Mouse (Mus musculus) testis, adult 2 months (tissue): Measurements from ENCODE around the gene Tra2b. TPM values are rescaled to one million over a fixed set of nuclear protein-coding genes. Genes with fewer than 3 reads are reported as not detected.
A peak's percentile ranks its signal among the peaks of the same experiment; 100 is the strongest.
"Not testable (repeated sequence)": the region's sequence is repeated elsewhere in the genome, so short reads cannot be mapped to it uniquely, and the experiment has no call there.

Source experiments
- H3K27ac ChIP-seq: fragments of 200-500 bp; 2 replicates; pipeline ENCODE4 v1.5.1; 2012; ENCODE audit warnings: low read depth, low read length; ENCODE audit not compliant: control insufficient read depth, insufficient read depth
- H3K27me3 ChIP-seq: fragments of 200-500 bp; 2 replicates; pipeline ENCODE4 v1.6.1; 2012; ENCODE audit warnings: mild to moderate bottlenecking, low read length, moderate library complexity; ENCODE audit not compliant: control insufficient read depth, insufficient read depth
- H3K36me3 ChIP-seq: fragments of 200-500 bp; 2 replicates; pipeline ENCODE4 v1.6.1; 2012; ENCODE audit warnings: mild to moderate bottlenecking, low read length; ENCODE audit not compliant: control insufficient read depth, insufficient read depth
- H3K4me1 ChIP-seq: fragments of 200-500 bp; 2 replicates; pipeline ENCODE4 v1.6.1; 2012; ENCODE audit warnings: low read length; ENCODE audit not compliant: control insufficient read depth, insufficient read depth
- H3K4me3 ChIP-seq: fragments of 200-500 bp; 2 replicates; pipeline ENCODE4 v1.5.1; 2012; ENCODE audit warnings: low read depth, mild to moderate bottlenecking, low read length, moderate library complexity, mixed read lengths; ENCODE audit not compliant: control insufficient read depth
- CTCF ChIP-seq: fragments of 200-500 bp; IDR thresholded peaks from 2 replicates; pipeline ENCODE4 v1.5.1; 2012; ENCODE audit warnings: low read depth, mild to moderate bottlenecking, inconsistent platforms, low read length, moderate library complexity; ENCODE audit not compliant: control insufficient read depth, insufficient read depth, insufficient replicate concordance
- POLR2A ChIP-seq: fragments of 200-500 bp; IDR thresholded peaks from 2 replicates; pipeline ENCODE4 v1.6.1; 2012; ENCODE audit warnings: low read depth, mild to moderate bottlenecking, inconsistent platforms, low read length, moderate library complexity; ENCODE audit not compliant: control insufficient read depth
- polyA plus RNA-seq: library from polyadenylated mRNA; depleted of rRNA; stranded (reverse); fragments of >200 nt; gene quantifications from 2 replicates; pipeline ENCODE4 v1.2.3, GENCODE M21; 2012; rRNA removed

Tra2b gene
- 51.2 and 59.4 TPM in 2 replicates for polyA plus RNA-seq

DNA sequence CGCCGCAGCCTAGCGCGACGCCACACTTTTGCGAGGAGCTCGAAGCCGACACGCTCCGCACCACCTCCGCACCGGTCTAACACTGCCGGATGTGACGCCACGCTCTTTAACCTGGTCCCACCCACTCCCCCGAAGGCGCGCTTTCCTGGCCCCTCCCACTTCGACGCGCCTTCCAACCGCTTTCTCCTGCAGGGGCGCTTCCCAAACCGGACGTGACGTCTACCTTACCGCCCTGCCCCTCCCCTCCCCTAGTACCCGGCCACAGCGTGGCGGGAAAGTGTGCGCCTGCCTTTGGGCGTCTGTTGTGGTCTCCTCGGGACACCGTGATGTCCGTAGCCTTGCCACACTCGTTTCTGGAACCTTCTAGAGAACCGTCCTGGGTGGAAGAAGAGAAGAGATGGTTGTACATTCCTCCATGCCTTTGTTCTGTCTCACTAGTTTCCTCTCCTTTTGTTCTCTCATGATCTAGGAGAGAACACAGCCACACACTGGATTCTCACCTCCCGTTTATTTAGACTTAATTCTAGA lies at the start of gene Tra2b:
Gene Tra2b (minus strand): TSS at position 157 of the 528 bp plus-strand sequence.
- Histone ChIP-seq H3K4me1 (peaks cover 9% of the 10 kb centered on the region), H3K27me3 (no peaks in the 10 kb centered on the region), H3K4me3 (peak within 1 kb of the TSS; percentile 100), H3K36me3 (peaks cover 3% of the 10 kb centered on the region; the same call in 1 of the 2 replicates), H3K27ac (peak within 1 kb of the TSS; percentile 100)
- TF ChIP-seq CTCF, result peak; percentile 9; the same call in 1 of the 2 replicates
- peak; percentile 100 for TF ChIP-seq POLR2A

DNA sequence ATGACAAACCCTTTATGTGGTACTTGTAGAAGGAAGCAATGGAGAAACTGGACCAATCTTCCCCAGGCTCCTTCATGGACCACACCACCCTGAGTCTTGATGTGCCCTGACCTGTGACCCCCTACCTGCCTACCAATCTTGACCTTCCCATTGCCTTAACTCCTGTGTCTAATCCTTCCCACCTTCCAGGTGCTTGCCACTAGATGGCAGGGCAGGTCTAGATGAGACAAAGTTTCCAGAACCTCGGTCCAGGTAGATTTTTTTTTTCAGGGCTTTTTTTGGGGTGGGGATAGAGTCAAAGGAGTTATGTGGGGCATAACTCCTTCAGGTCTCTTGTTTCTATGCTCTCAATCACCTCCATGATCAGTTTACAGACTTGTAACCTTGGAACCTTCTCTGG lies 44.8 kb upstream of the Tra2b start:
- no peak overlapping the region for H3K4me3 ChIP-seq
- no peaks in the 10 kb centered on the region for H3K36me3 ChIP-seq
- no peak for TF ChIP-seq POLR2A
- TF ChIP-seq CTCF, result no peak
- no peaks in the 10 kb centered on the region for H3K27me3 ChIP-seq
- H3K4me1 ChIP-seq, result no peaks in the 10 kb centered on the region
- no peak overlapping the region for H3K27ac ChIP-seq

- no peaks in the 10 kb centered on the region for H3K4me1 ChIP-seq
- TF ChIP-seq CTCF, result peak; percentile 81; the same call in 1 of the 2 replicates
- TF ChIP-seq POLR2A, result no peak
- H3K27ac ChIP-seq, result no peak overlapping the region
- no peaks in the 10 kb centered on the region for H3K27me3 ChIP-seq
- no peaks in the 10 kb centered on the region for H3K36me3 ChIP-seq
- no peak overlapping the region for H3K4me3 ChIP-seq
These were observed 36.8 kb upstream of the Tra2b start for GRCm38 (mm10) chr16:22302606-22303005.

GRCm38 (mm10) chr16:22301378-22301777 lies 35.6 kb upstream of the Tra2b start:
- no peak overlapping the region for H3K4me3 ChIP-seq
- H3K4me1 ChIP-seq, result no peaks in the 10 kb centered on the region
- no peaks in the 10 kb centered on the region for H3K36me3 ChIP-seq
- no peaks in the 10 kb centered on the region for H3K27me3 ChIP-seq
- no peak overlapping the region for H3K27ac ChIP-seq
- TF ChIP-seq POLR2A, result no peak
- no peak for TF ChIP-seq CTCF

- Histone ChIP-seq H3K4me1 (no peaks in the 10 kb centered on the region), H3K27ac (no peak overlapping the region), H3K36me3 (no peaks in the 10 kb centered on the region), H3K4me3 (no peak overlapping the region), H3K27me3 (no peaks in the 10 kb centered on the region)
- TF ChIP-seq POLR2A (no peak), CTCF (no peak)
These were observed 31.1 kb upstream of the Tra2b start for GRCm38 (mm10) chr16:22296901-22297300.

GRCm38 (mm10) chr16:22294812-22295211 lies 29.0 kb upstream of the Tra2b start:
- H3K4me1 ChIP-seq, H3K27ac ChIP-seq, H3K4me3 ChIP-seq, H3K36me3 ChIP-seq, H3K27me3 ChIP-seq: not testable (repeated sequence)

DNA sequence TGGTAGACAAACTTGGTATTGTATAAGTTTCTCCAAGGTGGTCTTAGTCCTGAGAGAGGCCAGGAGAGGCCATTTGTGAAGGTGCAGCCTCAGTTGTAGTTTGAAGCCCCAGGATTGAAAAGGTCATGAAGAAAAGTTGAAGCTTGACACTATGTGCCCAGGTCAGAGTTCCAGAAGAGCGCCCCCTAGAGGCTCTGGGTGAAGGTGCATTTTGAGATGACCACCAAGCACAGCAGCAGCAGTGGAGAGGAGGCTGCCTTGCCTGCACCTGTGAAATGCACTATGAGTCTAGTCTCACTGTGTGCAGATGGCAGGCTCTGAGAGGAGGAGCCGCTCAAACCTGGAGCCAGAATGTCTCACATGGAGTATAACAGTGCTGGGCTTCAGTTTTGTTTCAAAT lies 27.8 kb upstream of the Tra2b start:
- no peaks in the 10 kb centered on the region for H3K27me3 ChIP-seq
- no peaks in the 10 kb centered on the region for H3K36me3 ChIP-seq
- no peak overlapping the region for H3K27ac ChIP-seq
- H3K4me1 ChIP-seq, result no peaks in the 10 kb centered on the region
- no peak overlapping the region for H3K4me3 ChIP-seq
- TF ChIP-seq POLR2A (no peak), CTCF (peak; percentile 84)

DNA sequence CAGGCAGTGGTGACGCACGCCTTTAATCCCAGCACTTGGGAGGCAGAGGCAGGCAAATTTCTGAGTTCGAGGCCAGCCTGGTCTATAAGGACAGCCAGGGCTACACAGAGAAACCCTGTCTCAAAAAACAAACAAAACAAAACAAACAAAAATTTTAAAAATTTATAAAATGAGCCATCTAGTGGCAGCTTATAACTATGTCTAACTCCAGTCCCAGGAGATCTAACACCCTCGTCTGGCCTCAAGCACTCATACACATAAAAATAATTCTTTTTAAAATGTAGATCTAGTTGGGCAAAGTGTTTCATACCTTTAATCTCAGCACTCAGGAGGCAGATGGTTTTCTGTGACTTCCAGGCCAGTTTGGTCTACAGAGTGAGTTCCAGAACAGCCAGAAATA lies 26.6 kb upstream of the Tra2b start:
- no peak overlapping the region for H3K4me3 ChIP-seq
- H3K4me1 ChIP-seq, result no peaks in the 10 kb centered on the region
- H3K27ac ChIP-seq, result no peak overlapping the region
- no peaks in the 10 kb centered on the region for H3K36me3 ChIP-seq
- TF ChIP-seq POLR2A (no peak), CTCF (no peak)
- H3K27me3 ChIP-seq, result no peaks in the 10 kb centered on the region
